Mouse (Mus musculus) gonadal fat pad, adult 2 months (tissue): ENCODE measurements around the gene Mink1. TPM values are rescaled to one million over a fixed set of nuclear protein-coding genes. Genes with fewer than 3 reads are reported as not detected.

Experiments
- DNase-seq: peaks from one replicate; pipeline ENCODE4 v3.0.0-alpha.2; 2012; ENCODE audit warnings: low read depth
- polyA plus RNA-seq: library from polyadenylated mRNA; depleted of rRNA; stranded (reverse); fragments of >200 nt; gene quantifications from 2 replicates; pipeline ENCODE4 v1.2.3, GENCODE M21; 2012

Mink1 gene
- polyA plus RNA-seq, 1 experiment: 78.8 TPM

DNA sequence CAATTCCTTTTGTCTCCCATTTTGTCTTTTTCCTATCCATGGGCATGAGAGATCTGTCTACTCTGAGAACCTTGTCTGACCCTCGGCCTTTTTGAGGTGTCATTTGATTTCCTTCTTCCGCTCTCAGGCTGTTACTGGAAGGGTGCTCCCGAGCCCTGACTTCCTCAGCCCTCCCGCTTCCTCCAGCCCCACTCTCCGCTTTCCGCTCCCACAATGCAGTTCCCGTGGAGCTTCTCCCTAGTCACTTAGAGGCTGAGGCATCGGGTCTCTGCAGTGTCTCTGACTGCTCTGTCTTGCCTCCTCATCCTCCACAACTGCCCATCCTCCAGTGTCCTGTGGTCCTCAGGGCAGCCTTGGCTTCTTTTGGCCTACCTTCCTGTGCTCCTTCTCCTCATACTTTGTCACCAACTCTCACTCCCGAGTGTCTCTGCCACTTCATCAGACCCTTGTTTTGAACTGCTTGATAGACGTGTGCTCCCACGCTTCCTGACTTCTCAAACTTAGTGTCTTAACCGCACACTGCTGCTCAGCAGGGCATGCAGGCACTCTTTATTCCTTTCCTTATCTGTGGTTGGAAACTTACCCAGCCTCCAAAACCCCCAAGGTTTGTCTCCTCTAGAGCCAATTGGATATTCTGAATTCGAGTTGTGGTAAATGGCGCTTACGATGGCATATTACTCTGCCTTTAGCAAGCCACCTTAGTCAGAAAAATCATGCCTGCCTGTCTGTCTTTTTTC, 31.7 kb downstream of the Mink1 start:
- DNase-seq: no peak

GRCm38 (mm10) chr11:70595638-70596037, 33.0 kb downstream of the Mink1 start:
- DNase-seq: no peak

DNA sequence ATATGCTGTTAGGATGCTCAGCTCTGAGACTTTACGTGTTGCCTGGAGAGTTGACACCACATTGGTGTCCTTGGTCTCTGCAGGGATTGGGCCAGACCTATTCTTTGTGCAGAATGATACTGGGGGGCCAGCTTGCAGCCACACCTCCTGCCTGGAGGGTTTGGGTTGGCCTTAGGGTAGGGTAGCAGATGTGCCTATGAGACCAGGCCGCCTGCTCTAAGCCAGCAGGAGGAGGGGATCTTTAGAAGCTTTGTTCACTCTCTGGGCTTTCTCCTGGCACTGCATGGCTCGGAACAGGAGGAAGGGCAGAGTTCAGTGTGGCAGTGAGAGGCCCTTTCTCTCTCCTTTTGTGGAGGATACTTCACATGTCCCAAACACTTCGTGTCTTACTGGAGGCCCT, 33.4 kb downstream of the Mink1 start:
- DNase-seq: no peak

DNA sequence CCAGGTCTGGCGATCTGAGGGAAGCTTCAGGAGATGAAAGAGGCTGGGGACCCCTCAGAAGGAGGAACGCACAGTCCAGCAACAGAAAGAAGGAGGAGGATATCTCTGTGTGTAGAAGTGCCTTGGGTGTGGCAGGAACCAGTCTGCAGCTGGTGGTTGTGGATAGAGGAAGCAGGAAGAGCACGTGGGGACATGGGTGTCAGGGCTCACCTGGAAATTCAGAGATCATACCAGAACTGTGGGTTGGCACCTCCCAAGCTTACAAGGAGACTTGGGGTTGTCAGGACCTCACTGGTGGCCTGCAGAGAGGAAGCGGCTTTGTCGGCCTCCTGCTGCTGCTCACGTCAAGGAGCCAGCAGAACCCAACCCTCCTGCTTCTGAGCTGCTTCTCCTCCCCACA, 34.6 kb downstream of the Mink1 start:
- no peak for DNase-seq

GRCm38 (mm10) chr11:70598451-70598953, 35.8 kb downstream of the Mink1 start:
- no peak for DNase-seq

DNA sequence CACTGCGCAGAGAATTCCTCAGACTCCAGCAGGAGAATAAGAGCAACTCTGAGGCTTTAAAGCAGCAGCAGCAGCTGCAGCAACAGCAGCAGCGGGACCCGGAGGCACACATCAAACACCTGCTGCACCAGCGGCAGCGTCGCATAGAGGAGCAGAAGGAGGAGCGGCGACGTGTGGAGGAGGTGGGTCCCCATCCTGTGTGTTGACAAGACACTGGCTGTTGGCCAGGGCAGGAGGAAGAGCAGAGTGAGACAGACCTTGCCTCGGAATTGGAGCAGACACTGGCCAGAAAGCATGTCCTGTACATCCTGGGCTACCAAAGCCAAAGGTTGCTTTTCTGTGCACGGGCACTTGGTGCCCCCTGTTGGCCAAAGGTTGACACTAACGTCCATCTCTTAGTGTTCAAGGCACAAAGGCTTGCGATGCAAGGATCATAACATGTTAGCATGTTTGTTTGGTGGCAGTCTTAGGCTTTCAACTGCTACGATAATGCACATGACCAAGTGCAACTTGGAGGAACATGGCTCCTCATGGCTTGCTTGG, 42.4 kb downstream of the Mink1 start:
- no peak for DNase-seq

GRCm38 (mm10) chr11:70606717-70607116, 44.0 kb downstream of the Mink1 start:
- DNase-seq: no peak

GRCm38 (mm10) chr11:70607611-70608010, 44.9 kb downstream of the Mink1 start:
- DNase-seq: no peak

DNA sequence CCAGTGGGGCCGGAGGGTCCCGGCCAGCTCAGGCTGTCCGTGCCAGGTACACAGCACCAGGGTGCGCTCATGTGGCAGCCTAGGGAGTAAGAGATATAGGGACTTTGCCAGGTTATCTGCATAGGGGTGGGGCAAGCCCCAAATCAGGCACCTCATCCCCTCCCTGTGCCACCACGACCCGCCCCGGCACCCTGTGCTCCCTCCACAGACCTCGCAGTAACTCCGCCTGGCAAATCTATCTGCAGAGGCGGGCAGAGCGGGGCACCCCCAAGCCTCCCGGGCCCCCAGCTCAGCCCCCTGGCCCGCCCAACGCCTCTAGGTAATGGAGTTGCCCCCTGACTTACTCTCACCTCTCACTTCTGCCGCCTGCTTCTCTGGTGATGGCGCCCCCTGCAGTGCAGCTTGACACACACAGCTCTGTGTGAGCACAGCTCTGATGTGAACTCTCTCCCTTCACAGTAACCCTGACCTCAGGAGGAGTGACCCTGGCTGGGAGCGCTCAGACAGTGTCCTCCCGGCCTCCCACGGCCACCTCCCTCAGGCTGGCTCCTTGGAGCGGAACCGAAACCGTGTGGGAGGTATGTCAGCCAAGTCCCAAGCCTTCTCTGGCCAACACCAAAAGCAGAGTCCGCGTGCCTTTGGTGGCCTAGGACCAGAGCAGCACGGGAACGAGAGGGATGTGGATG, 45.8 kb downstream of the Mink1 start:
- no peak for DNase-seq

GRCm38 (mm10) chr11:70610752-70611151, 48.1 kb downstream of the Mink1 start:
- no peak for DNase-seq

- no peak for DNase-seq
Measured at GRCm38 (mm10) chr11:70612505-70612904, 49.8 kb downstream of the Mink1 start.

- DNase-seq: no peak
Measured at GRCm38 (mm10) chr11:70615074-70615473, 52.4 kb downstream of the Mink1 start.

DNA sequence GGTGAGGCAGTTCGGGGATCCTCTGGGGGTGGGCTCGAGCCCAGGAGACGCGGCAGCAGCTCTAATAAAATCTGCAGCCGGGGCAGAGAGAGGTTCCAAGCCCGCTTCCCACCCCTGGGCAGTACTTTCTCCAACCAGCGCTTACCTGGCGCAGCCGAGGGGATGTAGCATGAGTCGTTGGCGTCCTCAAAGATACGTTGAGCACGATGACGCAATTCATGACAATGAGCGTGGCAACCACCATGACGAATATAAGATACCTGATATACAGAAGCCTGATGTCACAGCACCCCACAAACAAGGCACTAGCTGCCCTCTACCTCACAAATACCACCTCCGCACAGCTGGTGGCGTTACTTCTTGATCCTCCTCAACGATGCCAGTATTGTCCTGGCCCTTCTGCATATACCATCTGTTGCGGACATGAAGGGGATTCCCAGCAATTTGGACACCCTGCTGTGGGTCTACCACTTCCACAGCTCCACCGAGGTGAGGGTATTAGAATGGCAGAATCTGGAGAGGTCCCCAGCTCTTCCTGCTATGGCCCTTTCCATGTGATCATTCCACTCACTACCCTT, 52.9 kb downstream of the Mink1 start, which contains the start of gene 4930544D05Rik:
TSS of gene 4930544D05Rik (plus strand) at position 333 of the 578 bp plus-strand sequence.
- DNase-seq: no peak

DNA sequence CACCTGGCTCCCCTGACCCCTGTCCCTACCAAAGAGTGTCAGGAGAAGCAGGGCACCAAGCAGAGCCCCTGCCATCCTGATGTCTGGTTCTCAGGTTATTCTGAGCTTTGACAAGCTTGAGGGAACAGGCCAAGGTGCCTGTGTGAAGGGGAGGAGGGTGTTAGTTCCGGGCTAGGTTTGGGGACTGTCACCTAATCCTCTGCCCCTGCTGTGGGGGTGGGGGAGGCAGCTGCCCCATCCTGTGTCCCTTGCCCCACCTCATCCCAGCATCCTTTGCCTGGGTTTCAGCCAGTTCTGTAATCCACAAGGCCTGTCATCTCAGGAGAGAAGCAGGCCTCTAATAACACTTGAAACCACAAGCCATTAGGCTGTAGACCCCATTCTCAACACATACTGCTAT, 56.4 kb downstream of the Mink1 start, which contains the start of gene Chrne:
TSS of gene Chrne (minus strand) at position 116 of the 400 bp plus-strand sequence.
- DNase-seq: no peak

DNA sequence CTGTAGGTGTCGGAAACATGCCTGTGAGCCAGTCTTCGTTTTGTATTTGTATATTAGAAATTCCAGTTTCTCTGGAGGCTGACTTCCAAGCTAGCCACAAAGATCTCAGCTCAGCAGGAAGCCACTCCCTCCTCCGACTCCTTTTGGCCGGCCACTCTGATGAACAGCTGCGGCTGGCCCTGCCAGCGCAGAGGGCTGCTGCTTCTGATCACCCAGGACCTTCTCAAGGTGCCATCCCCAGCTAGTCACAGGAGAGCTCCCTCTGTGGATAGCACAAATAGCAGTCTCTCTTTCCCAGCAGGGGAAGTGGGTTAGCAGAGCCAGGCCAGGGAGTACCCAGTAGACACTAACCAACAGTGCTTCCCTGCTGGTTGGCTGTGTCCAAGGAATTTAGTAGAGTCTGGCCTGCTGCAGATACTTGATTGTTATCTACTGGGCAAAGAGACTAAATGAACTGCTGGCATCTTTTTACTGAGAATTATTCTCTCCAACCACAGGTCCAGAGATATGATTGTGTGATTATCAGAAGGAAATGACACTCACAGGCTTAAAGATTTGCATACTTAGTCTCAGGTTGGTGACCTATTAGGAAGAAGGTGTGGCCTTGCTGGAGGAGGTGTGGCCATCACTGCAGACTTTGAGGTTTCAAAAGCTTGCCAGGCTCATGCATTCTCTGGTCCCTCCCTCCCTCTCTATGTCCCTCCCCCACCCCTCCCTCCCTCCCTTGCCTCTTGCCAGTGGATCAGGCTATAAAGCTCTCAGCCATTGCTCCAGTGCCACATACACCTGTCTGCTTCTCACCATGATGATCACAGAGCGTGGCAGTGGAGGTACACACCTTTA, 59.5 kb downstream of the Mink1 start:
- no peak for DNase-seq

GRCm38 (mm10) chr11:70623053-70623742, 60.5 kb downstream of the Mink1 start:
- DNase-seq: no peak

GRCm38 (mm10) chr11:70625473-70625872, 62.8 kb downstream of the Mink1 start:
- no peak for DNase-seq

GRCm38 (mm10) chr11:70626877-70627276, 64.2 kb downstream of the Mink1 start:
- no peak for DNase-seq

- DNase-seq: no peak
Measured at GRCm38 (mm10) chr11:70628431-70628830, 65.8 kb downstream of the Mink1 start.

GRCm38 (mm10) chr11:70629557-70629956, 66.9 kb downstream of the Mink1 start:
- no peak for DNase-seq

- no peak for DNase-seq
Measured at GRCm38 (mm10) chr11:70630129-70630528, 67.4 kb downstream of the Mink1 start.
